Mouse (Mus musculus) erythroblast, embryonic 14.5 days (primary cell): ENCODE results near the gene Gm26897. TPM values are rescaled to one million over a fixed set of nuclear protein-coding genes. Genes with fewer than 3 reads are reported as not detected.

Experiments
- H3K27me3 ChIP-seq: 2 replicates; pipeline ENCODE4 v1.6.1; 2012; ENCODE audit warnings: inconsistent platforms; ENCODE audit not compliant: control insufficient read depth
- H3K36me3 ChIP-seq: 2 replicates; pipeline ENCODE4 v1.6.1; 2012; ENCODE audit warnings: mild to moderate bottlenecking, inconsistent platforms; ENCODE audit not compliant: control insufficient read depth
- H3K4me1 ChIP-seq: 2 replicates; pipeline ENCODE4 v1.6.1; 2012; ENCODE audit warnings: inconsistent platforms; ENCODE audit not compliant: control insufficient read depth
- H3K4me3 ChIP-seq: replicated peaks from 2 replicates; pipeline ENCODE3; 2012; ENCODE audit warnings: moderate library complexity, mild to moderate bottlenecking, inconsistent platforms
- H3K9me3 ChIP-seq: 2 replicates; pipeline ENCODE4 v1.6.1; 2012; ENCODE audit warnings: low read length, inconsistent platforms, mixed read lengths; ENCODE audit not compliant: control insufficient read depth
- GATA1 ChIP-seq: IDR thresholded peaks from 2 replicates; pipeline ENCODE4 v1.6.1; 2012; ENCODE audit warnings: low read length, inconsistent platforms, mixed read lengths
- TAL1 ChIP-seq: IDR thresholded peaks from 3 replicates; pipeline ENCODE4 v1.6.1; 2012; ENCODE audit warnings: low read length, inconsistent platforms, mixed read lengths
- polyA plus RNA-seq: library from polyadenylated mRNA; stranded (reverse); fragments of >175 nt; gene quantifications from 2 replicates; pipeline ENCODE4 v1.2.3, GENCODE M21; 2012

Gene Gm26897
- polyA plus RNA-seq, 1 experiment: not detected

DNA sequence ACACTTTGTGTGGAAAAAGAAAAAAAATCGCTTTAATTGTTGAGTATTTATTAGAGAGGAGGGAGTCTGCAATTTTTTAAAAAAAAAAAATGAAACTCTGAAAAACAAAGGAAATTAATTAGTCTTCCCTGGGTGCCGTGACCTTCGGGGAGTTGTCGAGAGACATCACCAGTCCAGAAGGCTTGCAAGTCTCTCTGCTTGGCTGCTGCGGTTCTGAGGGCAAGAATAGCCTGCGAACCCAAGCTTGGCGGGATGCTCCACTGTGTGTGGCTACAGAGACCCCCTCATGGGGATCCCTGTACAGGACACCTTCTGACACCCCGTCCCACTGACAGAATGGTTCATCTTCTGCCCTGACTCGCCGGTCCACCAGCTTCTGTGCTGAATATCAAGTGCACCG, 7.6 kb downstream of the Gm26897 start:
- Histone ChIP-seq H3K27me3 (peaks cover 26% of the 10 kb centered on the region), H3K4me1 (no peaks in the 10 kb centered on the region), H3K9me3 (peaks cover 2% of the 10 kb centered on the region; the same call in 1 of the 2 replicates), H3K36me3 (no peaks in the 10 kb centered on the region), H3K4me3 (no peak overlapping the region)
- TF ChIP-seq TAL1 (no peak), GATA1 (no peak)

DNA sequence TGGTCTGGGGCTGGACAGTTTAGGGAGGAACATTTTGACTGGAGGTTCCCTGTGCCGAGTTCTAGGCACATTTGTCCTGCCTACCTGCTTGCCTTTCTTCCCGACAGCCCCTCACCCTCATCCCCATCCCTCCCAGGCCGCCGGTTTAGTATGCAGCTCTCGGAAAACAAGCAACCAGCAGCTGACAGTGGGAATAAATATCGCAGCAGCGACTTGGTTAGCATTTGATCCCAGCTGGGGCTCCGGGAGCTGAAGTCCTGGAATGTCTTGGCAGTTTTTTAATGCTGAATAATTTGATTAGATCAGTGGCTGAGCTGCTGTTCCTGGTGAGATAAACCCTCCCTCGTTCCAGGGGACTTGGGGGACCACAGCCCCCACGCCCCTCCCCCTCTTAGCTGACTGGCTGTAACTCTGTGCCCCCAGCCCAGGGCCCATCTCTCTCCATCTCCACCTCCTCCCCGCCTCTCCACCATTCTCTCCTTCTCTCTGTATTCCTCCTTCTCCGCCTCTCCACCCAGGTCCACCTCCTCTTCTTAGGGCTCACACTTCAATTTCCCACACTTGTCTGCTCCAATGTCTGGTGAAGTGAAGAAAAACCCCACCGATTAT, 8.7 kb downstream of the Gm26897 start:
- TF ChIP-seq TAL1 (no peak), GATA1 (no peak)

DNA sequence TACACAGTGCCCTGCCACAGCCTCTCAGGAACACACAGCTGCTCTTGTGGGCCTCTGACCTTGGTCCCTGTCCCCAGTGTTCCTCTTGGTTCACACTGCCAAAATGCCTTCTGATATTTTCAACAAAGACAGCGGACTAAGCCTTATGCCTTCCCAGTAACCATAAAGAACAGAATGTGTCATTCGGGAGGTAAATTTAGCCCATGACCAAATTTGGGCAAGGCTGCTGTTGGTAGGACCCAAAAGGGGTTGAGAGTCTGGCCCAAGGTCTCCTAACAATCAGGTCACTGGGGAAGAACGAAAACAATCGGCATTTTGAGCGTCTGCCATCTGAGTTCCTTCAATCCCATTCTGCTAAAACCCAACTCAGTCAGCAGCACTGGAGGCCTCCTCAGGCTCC, 15.9 kb downstream of the Gm26897 start:
- Histone ChIP-seq H3K4me3 (no peak overlapping the region), H3K9me3 (peaks cover 1% of the 10 kb centered on the region; the same call in 1 of the 2 replicates), H3K36me3 (no peaks in the 10 kb centered on the region), H3K4me1 (no peaks in the 10 kb centered on the region), H3K27me3 (no peaks in the 10 kb centered on the region)
- TF ChIP-seq GATA1 (no peak), TAL1 (no peak)

More for the DNA sequence above, 8.7 kb downstream of the Gm26897 start:
- Histone ChIP-seq H3K27me3 (peaks cover 26% of the 10 kb centered on the region), H3K4me3 (no peak overlapping the region), H3K9me3 (no peaks in the 10 kb centered on the region), H3K4me1 (no peaks in the 10 kb centered on the region), H3K36me3 (no peaks in the 10 kb centered on the region)

DNA sequence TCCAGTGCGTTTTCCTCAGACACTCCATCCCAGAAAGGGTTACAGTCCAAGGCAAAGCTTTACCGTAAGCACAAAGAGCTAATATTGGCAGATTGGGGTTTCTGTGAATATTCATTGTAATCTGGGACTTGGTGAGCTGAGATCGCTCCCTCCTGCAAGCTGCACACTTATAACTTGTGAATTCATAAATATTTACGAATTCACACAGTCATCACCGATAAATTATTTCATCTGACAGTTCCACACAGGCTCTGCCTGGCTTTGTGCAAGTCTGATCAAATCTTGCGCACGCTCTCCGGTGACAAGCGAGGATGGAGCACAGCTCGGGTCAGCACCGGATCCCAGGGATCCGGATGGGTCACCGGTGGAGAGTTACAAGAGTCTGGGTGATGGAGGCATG, 16.4 kb downstream of the Gm26897 start:
- H3K27me3 ChIP-seq: no peaks in the 10 kb centered on the region
- TF ChIP-seq TAL1 (no peak), GATA1 (no peak)
- no peak overlapping the region for H3K4me3 ChIP-seq
- no peaks in the 10 kb centered on the region for H3K36me3 ChIP-seq
- peaks cover 2% of the 10 kb centered on the region; the same call in 1 of the 2 replicates for H3K9me3 ChIP-seq
- H3K4me1 ChIP-seq: no peaks in the 10 kb centered on the region

DNA sequence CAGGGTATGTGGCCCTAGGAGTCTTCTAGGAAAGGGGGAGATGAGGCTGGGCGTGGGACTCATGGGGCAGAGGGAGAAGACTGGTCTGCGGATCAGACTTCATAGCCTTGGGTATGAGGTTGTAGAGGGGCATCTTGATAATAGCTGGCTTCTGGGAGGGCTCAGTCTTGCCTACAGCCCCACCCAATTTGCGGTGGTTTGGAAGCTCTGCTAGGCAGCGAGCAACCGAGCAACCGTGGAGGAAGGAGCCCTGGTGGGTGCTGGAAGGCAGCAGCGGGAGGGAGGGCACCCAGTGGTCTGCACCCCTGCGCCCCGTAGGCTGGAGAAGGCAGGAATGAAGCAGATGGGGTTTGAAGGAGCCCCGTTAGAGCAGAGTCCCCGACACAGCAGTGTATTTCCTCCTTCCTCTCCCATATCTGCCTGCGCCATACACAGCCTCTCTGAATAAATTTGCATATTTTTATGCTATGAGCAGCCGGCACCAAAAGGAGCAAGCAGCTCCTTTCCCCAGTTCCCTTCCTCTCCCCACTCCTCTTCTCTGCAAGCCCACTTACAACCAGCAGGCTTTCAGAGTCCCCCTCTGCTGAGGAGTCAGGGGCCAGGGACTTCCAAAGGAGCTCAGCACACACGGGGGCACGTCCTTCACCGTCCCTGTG, 20.9 kb downstream of the Gm26897 start:
- peaks cover 17% of the 10 kb centered on the region for H3K9me3 ChIP-seq

DNA sequence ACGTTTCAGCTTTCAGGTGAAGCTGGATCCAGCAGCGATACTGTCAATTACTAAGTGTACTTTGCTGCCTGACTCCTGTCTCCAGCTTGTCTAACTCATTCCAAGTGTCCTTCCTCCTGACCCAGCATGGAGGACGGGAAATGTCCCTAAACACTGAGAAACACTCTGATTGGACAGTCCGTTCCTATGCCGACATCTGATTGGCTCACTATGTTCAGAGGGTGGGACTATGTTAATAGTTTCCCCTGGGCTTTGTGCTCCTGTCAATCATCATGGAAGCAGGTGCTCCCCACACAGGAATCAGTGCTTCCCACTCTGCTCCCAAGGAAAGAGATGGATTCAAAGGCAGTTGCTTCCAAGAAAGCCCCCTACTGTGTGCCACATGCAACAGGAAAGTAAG, 21.6 kb downstream of the Gm26897 start:
- peaks cover 17% of the 10 kb centered on the region for H3K9me3 ChIP-seq
- H3K27me3 ChIP-seq: no peaks in the 10 kb centered on the region
- TF ChIP-seq TAL1 (no peak), GATA1 (no peak)
- no peaks in the 10 kb centered on the region for H3K36me3 ChIP-seq
- H3K4me1 ChIP-seq: no peaks in the 10 kb centered on the region
- H3K4me3 ChIP-seq: no peak overlapping the region

More for the DNA sequence above, 20.9 kb downstream of the Gm26897 start:
- Histone ChIP-seq H3K27me3 (no peaks in the 10 kb centered on the region), H3K4me3 (no peak overlapping the region), H3K4me1 (no peaks in the 10 kb centered on the region), H3K36me3 (no peaks in the 10 kb centered on the region)
- TF ChIP-seq GATA1 (no peak), TAL1 (no peak)

DNA sequence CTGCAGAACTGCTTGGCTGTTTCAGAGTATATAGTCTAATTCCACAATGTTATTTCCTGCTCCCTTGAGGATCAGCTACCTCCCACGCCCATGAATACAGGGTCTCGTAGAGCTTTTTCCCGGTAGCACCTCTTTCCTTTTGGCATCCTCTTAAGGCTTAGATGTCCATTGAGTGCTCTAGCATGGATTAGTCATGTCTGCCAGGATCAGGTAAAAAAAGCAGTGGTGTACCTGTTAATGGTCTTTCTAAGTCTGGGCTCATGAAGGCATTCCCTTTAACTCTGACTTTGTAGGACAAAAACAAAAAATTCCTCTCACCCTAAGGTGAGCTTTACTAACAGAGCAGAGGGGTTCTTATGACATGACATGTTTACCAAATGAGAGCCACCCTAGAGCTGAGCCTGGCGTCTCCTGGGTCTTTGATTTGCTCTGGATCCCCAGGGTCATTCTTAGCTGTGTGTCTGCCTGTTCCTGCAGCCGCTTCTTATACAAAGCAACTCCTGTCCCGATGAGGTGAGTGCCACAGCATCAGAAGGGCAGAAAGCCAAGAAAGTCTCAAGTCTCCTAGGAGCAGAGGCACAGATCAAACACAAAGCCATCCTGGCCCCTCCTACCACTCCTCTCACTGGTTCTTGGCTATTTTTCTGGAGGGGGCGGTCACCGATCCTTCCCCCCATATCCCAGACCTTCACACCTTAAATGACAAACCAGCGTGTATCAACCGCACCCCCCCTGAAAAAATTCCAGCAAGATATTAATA, 27.2 kb downstream of the Gm26897 start:
- peaks cover 5% of the 10 kb centered on the region for H3K27me3 ChIP-seq
- H3K4me1 ChIP-seq: no peaks in the 10 kb centered on the region
- H3K4me3 ChIP-seq: no peak overlapping the region
- peaks cover 9% of the 10 kb centered on the region for H3K9me3 ChIP-seq
- TF ChIP-seq TAL1 (no peak), GATA1 (no peak)
- no peaks in the 10 kb centered on the region for H3K36me3 ChIP-seq

DNA sequence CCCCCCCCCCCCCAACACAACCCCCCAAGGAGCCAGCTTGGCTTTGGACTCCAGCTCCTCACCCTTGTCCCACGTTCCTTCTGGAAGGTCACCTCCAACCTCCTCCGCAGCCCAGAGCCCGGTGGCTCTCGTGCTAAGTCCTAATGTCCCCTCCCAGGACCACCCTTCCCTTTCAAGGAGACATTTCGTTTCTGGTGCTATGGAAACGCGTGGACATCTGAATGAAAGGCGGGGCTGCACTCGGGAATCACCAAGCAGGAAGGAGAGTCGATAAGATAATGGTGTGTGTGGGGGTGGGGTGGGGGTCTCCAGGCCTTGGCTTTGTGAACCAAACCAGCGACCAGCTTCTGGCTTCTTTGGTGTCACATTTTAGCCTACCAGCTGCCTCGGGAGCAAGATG, 27.9 kb downstream of the Gm26897 start:
- H3K9me3 ChIP-seq: peaks cover 9% of the 10 kb centered on the region

DNA sequence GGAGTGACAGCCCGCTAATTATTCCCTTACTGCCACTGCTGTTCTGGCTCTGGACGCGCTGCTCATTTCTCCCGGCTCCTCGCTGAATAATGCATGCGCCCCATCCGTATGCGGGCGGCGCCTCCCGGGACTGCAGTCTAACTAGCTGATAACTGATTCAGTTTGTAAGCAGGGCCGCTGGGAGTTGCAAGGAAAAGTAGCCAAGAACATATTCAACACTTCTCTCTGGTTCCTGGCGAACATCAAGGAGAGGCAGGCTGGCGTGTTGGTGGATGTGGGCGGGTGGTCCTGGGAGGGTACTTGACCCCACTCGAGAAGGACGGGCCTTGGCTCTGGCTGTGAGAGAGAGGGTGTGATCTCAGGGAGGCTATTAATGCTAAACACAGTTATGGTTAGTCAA, 28.4 kb downstream of the Gm26897 start:
- peaks cover 5% of the 10 kb centered on the region for H3K27me3 ChIP-seq
- peaks cover 8% of the 10 kb centered on the region for H3K9me3 ChIP-seq
- no peak for TF ChIP-seq TAL1
- no peaks in the 10 kb centered on the region for H3K36me3 ChIP-seq
- H3K4me1 ChIP-seq: no peaks in the 10 kb centered on the region
- no peak overlapping the region for H3K4me3 ChIP-seq

More for the DNA sequence above, 27.9 kb downstream of the Gm26897 start:
- no peak for TF ChIP-seq TAL1
- no peak for TF ChIP-seq GATA1
- no peak overlapping the region for H3K4me3 ChIP-seq
- peaks cover 5% of the 10 kb centered on the region for H3K27me3 ChIP-seq
- H3K4me1 ChIP-seq: no peaks in the 10 kb centered on the region
- no peaks in the 10 kb centered on the region for H3K36me3 ChIP-seq
